Mouse (Mus musculus) thymus, adult 2 months (tissue): ENCODE data around the gene Card19.

Experiments used
- CTCF ChIP-seq: fragments of 200-500 bp; IDR thresholded peaks from 2 replicates; pipeline ENCODE4 v1.5.1; 2012; ENCODE audit warnings: mild to moderate bottlenecking, control low read depth, low read length, moderate library complexity, borderline replicate concordance; ENCODE audit not compliant: control insufficient read depth, poor library complexity, insufficient read depth; ENCODE audit errors: extremely low read depth
- POLR2A ChIP-seq: fragments of 200-500 bp; IDR thresholded peaks from 2 replicates; pipeline ENCODE4 v1.6.1; 2012; ENCODE audit warnings: mild to moderate bottlenecking, low read length, control low read depth, moderate library complexity; ENCODE audit not compliant: control insufficient read depth, poor library complexity, insufficient read depth; ENCODE audit errors: extremely low read depth

GRCm38 (mm10) chr13:49190876-49191672, 24.8 kb downstream of the Card19 start:
- TF ChIP-seq POLR2A (no peak), CTCF (no peak)
